Mouse (Mus musculus) 3T3-L1 (cell line): ENCODE data around the gene Upk1b.

Source experiments
- DNase-seq: peaks from one replicate; pipeline ENCODE4 v3.0.0-alpha.2; 2015; ENCODE audit warnings: low read depth, low spot score

The Upk1b gene

DNA sequence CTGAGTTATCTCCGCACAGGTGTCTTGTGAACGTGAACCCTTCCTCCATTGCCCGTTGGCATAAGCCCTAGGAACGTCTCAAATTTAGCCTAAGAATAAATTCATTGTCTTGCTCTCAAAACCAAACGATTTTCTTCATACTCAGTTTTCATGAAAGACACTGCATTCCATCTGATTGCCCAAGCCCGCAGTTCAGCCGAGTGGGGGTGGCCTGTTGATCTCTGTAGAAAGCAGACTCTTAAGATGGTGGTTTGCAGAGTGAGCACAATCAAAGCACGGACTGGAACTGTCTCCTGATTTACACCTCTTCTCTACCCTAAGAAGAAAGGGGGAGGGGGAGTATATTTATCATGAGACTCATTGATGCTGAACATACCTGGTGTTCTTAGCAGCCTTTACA, 37.7 kb downstream of the Upk1b start:
- no peak for DNase-seq

- no peak for DNase-seq
Observed at GRCm38 (mm10) chr16:38761972-38762371, 38.2 kb downstream of the Upk1b start.

GRCm38 (mm10) chr16:38760834-38761375, 39.2 kb downstream of the Upk1b start:
- DNase-seq: no peak

GRCm38 (mm10) chr16:38760239-38760638, 39.9 kb downstream of the Upk1b start:
- no peak for DNase-seq

- DNase-seq: no peak
Observed at GRCm38 (mm10) chr16:38758104-38758861, 41.8 kb downstream of the Upk1b start.

DNA sequence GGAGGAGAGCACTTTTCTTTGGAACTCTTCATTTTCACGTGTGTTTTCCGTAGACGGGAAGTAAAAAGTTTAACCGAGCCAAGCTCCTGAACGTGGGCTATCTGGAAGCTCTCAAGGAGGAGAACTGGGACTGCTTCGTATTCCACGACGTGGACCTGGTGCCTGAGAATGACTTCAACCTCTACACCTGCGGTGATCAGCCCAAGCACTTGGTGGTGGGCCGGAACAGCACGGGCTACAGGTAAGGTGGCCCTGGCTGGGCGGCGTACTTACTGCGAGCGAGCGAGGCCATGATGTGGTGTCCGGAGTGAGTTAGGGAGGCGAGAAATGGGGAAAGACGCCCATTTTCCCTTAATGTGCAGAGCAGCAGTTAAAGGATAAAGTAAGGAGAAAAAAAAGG, 42.5 kb downstream of the Upk1b start:
- no peak for DNase-seq

DNA sequence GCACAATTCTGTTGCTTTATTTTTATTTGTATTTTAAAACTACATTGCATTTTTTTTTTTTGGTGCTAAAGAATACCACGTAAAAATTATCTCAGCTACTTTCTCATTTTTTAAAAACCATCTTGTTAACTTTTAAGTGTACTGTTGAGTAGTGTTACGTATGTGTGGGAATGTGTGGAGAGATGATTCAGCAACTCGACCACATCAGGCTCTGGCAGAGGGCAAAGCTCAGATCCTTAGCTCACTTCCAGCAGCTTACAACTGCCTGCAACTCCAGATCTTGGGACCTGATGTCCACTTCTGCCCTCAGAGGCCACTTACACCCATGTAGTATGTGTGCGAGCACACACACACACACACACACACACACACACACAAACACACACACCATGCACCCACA, 43.6 kb downstream of the Upk1b start:
- DNase-seq: peak; percentile 66

- DNase-seq: peak; percentile 10
Observed at GRCm38 (mm10) chr16:38756177-38756503, 44.0 kb downstream of the Upk1b start.

GRCm38 (mm10) chr16:38755452-38756176, 44.5 kb downstream of the Upk1b start:
- DNase-seq: no peak

DNA sequence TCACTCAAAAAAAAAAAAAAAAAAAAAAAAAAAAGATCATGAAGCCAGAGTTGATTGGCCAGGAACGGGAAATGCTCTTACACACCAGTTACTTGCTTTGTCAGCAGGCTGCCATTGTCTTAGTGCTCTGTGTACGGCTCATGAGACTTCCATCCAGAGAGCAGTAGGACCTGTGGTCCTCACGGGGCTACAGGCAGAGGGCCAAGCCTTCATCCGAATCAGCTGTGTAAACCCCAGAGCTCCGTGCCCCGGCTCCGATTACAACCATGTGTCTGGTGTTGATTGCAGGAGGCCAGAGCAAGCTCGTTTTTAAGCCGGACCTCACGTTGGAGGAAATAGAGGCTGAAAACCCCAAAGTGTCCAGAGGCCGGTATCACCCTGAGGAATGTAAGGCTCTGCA, 46.5 kb downstream of the Upk1b start:
- no peak for DNase-seq

DNA sequence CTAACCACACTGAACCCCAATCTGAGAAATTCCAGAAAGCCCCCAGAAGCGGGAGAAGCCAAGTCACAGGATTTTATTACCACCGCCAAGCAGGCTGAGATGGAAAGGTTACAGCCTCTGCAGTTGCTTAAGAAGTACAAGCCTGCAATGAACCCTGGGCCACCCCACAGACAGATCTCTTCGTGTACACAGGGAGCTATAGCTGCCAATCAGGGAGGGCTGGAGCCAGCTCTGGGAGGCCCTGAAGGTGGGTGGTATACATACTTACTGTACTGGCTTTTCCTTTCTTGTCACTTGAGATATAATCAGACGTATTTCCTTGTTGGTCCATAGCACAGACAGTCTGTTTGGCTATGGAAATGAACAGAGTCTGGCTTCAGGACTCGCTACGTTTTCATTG, 49.3 kb downstream of the Upk1b start:
- no peak for DNase-seq

DNA sequence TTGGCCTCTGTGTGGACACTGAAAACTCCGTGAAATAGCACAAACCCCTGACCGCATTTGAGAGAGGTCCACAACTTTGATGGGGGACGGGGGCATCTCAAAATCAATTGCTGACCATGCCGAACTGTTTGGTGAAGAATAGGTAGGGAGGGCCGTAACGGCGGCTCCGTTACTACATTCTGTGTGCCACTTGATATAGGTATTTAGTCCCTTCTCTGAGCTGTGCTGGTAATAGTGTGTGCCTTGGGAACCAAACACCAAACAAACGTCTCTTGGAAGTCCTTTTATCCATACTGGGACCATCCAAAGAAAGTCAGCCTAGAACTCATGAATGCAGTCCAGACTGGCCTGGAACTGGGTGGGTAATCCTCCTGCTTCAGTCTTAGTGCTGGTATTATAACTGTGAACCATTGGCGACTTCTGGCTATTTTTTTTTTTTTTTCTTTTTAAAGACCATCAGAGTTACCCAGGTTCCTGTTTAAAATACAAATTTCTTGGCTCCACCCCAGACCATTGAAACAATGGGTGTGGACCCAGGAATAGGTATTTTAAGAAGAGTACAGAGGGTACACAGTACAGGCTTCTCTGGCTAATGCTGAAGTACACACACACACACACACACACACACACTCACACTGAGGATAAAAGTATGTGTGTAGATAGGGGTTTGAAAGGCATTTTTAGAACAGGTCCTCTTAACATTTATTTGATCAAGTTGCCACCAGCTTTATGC, 56.0 kb downstream of the Upk1b start:
- no peak for DNase-seq

DNA sequence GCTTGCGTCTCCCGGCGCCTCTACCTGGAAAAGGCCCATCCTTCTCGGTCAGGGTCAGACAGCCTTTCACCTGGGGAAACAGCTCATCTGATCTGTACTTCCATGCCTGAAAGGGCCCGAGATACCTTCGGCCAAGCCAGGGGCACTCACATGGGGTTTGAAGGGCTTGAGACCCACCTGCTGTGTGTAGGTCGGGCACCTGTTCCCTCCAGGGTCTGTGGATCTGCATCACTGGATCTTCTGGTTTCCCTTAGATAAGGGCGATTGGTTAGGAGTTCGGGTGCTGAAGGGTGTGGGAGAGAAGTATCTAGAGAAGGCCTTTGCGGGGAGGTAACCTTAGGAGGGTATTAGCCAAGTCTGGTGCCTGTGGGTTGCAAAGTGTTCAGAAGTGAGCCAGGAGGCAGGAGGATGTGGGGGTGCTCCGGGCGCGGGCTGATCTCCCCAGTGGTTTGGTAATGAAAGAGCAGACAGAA, 57.4 kb downstream of the Upk1b start:
- peak; percentile 41 for DNase-seq

DNA sequence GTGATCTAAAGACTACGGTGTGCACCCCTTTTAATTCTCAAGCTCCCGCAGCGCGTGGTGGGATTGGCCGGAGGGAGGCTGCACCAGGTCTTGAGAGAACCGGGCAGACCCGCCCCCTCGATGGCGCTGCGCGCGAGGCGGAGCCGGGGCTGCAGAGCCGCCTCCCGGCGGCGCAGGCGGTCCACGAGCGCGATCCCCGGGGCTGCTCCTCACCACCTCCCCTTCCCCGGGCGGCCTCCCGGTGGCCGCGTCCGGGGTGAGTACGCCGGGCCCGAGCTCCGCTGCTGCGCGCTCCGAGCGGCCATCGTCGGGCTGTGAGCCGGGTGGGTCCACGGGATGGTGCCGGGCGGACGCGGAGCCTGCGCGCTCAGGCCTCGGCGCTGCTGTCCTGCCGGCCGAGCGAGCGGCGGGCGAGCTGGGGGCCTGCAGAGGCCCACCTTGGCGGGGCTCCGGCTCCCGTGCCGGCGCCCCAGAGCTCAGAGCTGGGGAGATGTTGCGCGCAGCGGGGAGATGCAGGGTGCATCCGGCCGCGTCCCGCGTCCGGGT, 57.9 kb downstream of the Upk1b start, which contains the start of gene B4galt4:
B4galt4 (plus strand) TSS at position 152 of the 546 bp plus-strand sequence.
- peak; percentile 46 for DNase-seq

DNA sequence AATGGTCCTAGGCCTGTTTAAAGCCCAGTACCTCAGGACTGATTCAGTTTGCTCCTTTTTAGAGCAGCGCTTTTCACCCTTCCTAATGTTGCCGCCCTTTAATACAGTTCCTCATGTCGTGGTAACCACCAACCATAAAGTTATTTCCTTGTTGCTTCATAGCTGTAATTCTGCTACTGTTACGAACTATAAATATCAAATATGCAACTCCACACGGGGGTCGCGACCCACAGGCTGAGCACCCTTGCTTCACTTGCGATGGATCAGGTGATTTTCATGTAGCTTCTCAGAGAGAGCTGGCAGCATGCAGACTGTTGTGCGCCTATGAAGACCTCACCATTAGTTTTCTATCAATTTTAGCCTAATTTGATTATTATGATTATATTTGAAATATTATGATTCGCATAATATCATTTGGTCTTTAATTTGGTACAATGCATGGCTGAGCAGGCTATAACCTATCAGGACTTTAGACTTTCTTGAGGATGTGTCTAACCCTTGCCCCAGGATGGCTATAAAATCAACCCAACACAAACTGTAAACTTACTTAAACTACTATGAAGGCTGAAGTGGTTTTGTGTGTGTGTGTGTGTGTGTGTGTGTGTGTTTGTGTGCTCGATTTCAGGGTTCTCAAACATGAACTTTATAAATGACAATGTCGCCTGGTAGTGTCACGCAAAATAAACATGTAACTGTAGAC, 58.8 kb downstream of the Upk1b start:
- no peak for DNase-seq

GRCm38 (mm10) chr16:38730921-38731320, 69.2 kb downstream of the Upk1b start:
- DNase-seq: no peak

- peak; percentile 89 for DNase-seq
Observed at GRCm38 (mm10) chr16:38729610-38730288, 70.4 kb downstream of the Upk1b start.

- no peak for DNase-seq
Observed at GRCm38 (mm10) chr16:38729139-38729538, 71.0 kb downstream of the Upk1b start.

GRCm38 (mm10) chr16:38728576-38729132, 71.5 kb downstream of the Upk1b start:
- no peak for DNase-seq

DNA sequence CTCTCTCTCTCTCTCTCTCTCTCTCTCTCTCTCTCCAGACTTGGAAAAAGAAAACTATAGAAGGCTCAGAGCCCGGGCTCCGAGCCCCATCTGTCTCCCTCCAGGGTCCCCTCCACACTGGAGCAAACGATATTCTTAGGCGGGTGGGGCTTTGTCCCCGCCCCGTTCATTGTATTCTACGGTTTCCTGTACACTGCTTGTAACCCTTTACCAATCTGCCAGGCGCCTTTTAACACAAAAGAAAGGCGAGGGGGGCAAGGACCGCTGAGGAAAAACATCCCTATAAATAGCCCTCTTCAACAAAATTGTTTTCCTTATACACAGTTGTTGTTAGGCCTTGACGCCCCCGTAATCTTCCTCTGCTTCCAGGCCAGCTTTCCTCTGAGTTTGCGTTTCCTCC, 75.2 kb downstream of the Upk1b start:
- no peak for DNase-seq
